Mouse (Mus musculus) embryonic facial prominence, embryonic 13.5 days (tissue): ENCODE data around the gene Camk2b. TPM values are rescaled to one million over a fixed set of nuclear protein-coding genes. Genes with fewer than 3 reads are reported as not detected.
A peak's percentile ranks its signal among the peaks of the same experiment; 100 is the strongest.
"Not testable (repeated sequence)": the region's sequence is repeated elsewhere in the genome, so short reads cannot be mapped to it uniquely, and the experiment has no call there.

Experiments
- ATAC-seq: fragments of 200-750 bp; cut with Nextera tagmentation; 2 replicates; pipeline ENCODE4 v1.8.0; 2017; ENCODE audit warnings: low read depth; ENCODE audit not compliant: insufficient number of reproducible peaks, insufficient read depth, low FRiP score, low TSS enrichment
- H3K27ac ChIP-seq: fragments of 300-500 bp; sonication (generic); 2 replicates; pipeline ENCODE4 v1.5.1; 2015; ENCODE audit warnings: moderate library complexity, mild to moderate bottlenecking, inconsistent platforms
- H3K27me3 ChIP-seq: fragments of 300-500 bp; sonication (generic); 2 replicates; pipeline ENCODE4 v1.6.1; 2015; ENCODE audit warnings: mild to moderate bottlenecking, inconsistent platforms
- H3K36me3 ChIP-seq: fragments of 300-500 bp; sonication (generic); 2 replicates; pipeline ENCODE4 v1.6.1; 2015; ENCODE audit warnings: mild to moderate bottlenecking, inconsistent platforms
- H3K4me1 ChIP-seq: fragments of 300-500 bp; sonication (generic); 2 replicates; pipeline ENCODE4 v1.6.1; 2015; ENCODE audit warnings: inconsistent platforms
- H3K4me2 ChIP-seq: fragments of 300-500 bp; sonication (generic); 2 replicates; pipeline ENCODE4 v1.6.1; 2015; ENCODE audit warnings: moderate library complexity, mild to moderate bottlenecking, inconsistent platforms
- H3K4me3 ChIP-seq: fragments of 300-500 bp; sonication (generic); 2 replicates; pipeline ENCODE4 v1.5.1; 2015; ENCODE audit warnings: mild to moderate bottlenecking, inconsistent platforms
- H3K9ac ChIP-seq: fragments of 300-500 bp; sonication (generic); 2 replicates; pipeline ENCODE4 v1.6.1; 2015; ENCODE audit warnings: mild to moderate bottlenecking, inconsistent platforms
- H3K9me3 ChIP-seq: fragments of 300-500 bp; sonication (generic); 2 replicates; pipeline ENCODE4 v1.6.1; 2016; ENCODE audit warnings: inconsistent platforms
- WGBS: fragments of 180-500 bp; shearing (Covaris S2); methylation state at CpG from one replicate; pipeline ENCODE4 v1.1.7; 2015; ENCODE audit warnings: mixed read lengths; 5-methylcytosine and 5-hydroxymethylcytosine counted together
- polyA plus RNA-seq: library from polyadenylated mRNA; unstranded; fragments of >200 nt; fragmentation: Nextera tagmentation; extraction: Ambion mirVana; gene quantifications from 2 replicates; pipeline ENCODE4 v1.2.1, GENCODE M21; 2015

Camk2b gene
- polyA plus RNA-seq = 1.9 and 2.5 TPM in 2 replicates

DNA sequence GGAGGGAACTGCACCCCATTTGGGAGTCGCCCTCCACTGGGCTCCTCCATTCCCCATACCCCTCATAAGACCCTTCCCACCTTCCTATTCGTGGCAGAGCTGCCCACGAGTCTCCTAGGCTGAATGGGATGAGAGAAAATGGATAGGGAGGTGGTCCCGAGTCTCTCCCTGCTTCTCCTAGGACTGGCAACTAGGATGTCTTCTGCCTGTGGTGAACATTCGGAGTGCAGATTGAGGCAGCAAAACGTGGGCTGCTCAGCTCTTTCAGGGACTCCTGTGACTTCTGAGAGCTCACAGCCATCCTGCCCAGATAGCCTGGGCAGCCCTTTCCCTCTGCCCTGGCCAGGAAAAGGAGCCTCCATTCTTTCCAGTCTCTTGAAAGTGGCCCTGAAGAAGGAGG is at the start of gene Camk2b:
Gene Camk2b (minus strand): TSS at position 187 of the 400 bp plus-strand sequence.
- H3K36me3 ChIP-seq = no peaks in the 10 kb centered on the region
- peaks cover 99% of the 10 kb centered on the region for H3K27me3 ChIP-seq
- H3K4me1 ChIP-seq = peaks cover 25% of the 10 kb centered on the region
- H3K4me2 ChIP-seq = peak within 1 kb of the TSS; percentile 97
- peak within 1 kb of the TSS; percentile 60 for H3K4me3 ChIP-seq
- ATAC-seq = no peak
- WGBS = 10% methylated on average over 6 of the region's 6 CpGs
- no peaks in the 10 kb centered on the region for H3K9me3 ChIP-seq
- no peak within 1 kb of the TSS for H3K27ac ChIP-seq
- peak within 1 kb of the TSS; percentile 64 for H3K9ac ChIP-seq

GRCm38 (mm10) chr11:6111734-6112484 is 45.7 kb upstream of the Camk2b start:
- Histone ChIP-seq H3K27ac (no peak overlapping the region), H3K36me3 (peaks cover 78% of the 10 kb centered on the region), H3K9me3 (no peaks in the 10 kb centered on the region), H3K9ac (no peak overlapping the region), H3K4me1 (no peaks in the 10 kb centered on the region), H3K4me3 (no peak overlapping the region), H3K4me2 (no peak overlapping the region), H3K27me3 (no peaks in the 10 kb centered on the region)
- ATAC-seq = no peak
- 90% methylated on average over 5 of the region's 5 CpGs for WGBS

- H3K9ac ChIP-seq = no peak overlapping the region
- no peaks in the 10 kb centered on the region for H3K27me3 ChIP-seq
- H3K4me3 ChIP-seq = no peak overlapping the region
- H3K9me3 ChIP-seq = no peaks in the 10 kb centered on the region
- peaks cover 82% of the 10 kb centered on the region for H3K36me3 ChIP-seq
- H3K27ac ChIP-seq = no peak overlapping the region
- no peaks in the 10 kb centered on the region for H3K4me1 ChIP-seq
- no peak overlapping the region for H3K4me2 ChIP-seq
- ATAC-seq = no peak
These were observed 43.8 kb upstream of the Camk2b start for GRCm38 (mm10) chr11:6109990-6110389.

- WGBS = 94% methylated on average over 5 of the region's 5 CpGs
- H3K27me3 ChIP-seq = no peaks in the 10 kb centered on the region
- no peaks in the 10 kb centered on the region for H3K4me1 ChIP-seq
- no peak overlapping the region for H3K27ac ChIP-seq
- H3K9me3 ChIP-seq = no peaks in the 10 kb centered on the region
- peaks cover 77% of the 10 kb centered on the region for H3K36me3 ChIP-seq
- no peak for ATAC-seq
- H3K9ac ChIP-seq = no peak overlapping the region
- H3K4me2 ChIP-seq = no peak overlapping the region
- no peak overlapping the region for H3K4me3 ChIP-seq
These were observed 42.1 kb upstream of the Camk2b start for GRCm38 (mm10) chr11:6108296-6108695.

- no peak overlapping the region for H3K4me3 ChIP-seq
- H3K9me3 ChIP-seq = no peaks in the 10 kb centered on the region
- peaks cover 72% of the 10 kb centered on the region for H3K36me3 ChIP-seq
- no peak for ATAC-seq
- H3K4me2 ChIP-seq = no peak overlapping the region
- H3K4me1 ChIP-seq = no peaks in the 10 kb centered on the region
- H3K27ac ChIP-seq = no peak overlapping the region
- 83% methylated on average over 3 of the region's 3 CpGs for WGBS
- H3K9ac ChIP-seq = no peak overlapping the region
- H3K27me3 ChIP-seq = no peaks in the 10 kb centered on the region
These were observed 41.6 kb upstream of the Camk2b start for GRCm38 (mm10) chr11:6107722-6108121.

DNA sequence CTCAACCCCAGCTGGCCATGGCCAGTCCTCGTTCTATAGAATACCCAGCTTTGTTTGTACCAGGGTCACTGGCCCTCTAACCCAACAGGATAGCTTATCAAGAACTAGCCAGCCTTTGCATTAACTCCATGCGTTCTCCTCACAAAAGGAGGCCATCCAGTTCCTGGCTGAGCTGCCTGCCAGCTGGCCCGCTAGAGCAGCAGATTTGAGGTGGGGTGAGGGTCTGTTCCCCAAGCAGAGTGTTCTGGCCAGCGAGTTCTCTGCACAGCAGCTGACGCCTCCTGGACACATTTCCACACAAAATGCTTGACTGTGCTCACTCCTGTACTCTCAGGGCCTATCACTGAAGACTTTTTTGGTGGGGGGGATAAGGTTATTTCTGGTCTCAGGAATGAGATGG is 38.6 kb upstream of the Camk2b start:
- Histone ChIP-seq H3K27me3 (no peaks in the 10 kb centered on the region), H3K9me3 (no peaks in the 10 kb centered on the region), H3K9ac (no peak overlapping the region), H3K4me2 (no peak overlapping the region), H3K36me3 (peaks cover 43% of the 10 kb centered on the region), H3K4me1 (no peaks in the 10 kb centered on the region), H3K27ac (no peak overlapping the region), H3K4me3 (no peak overlapping the region)
- WGBS = 94% methylated on average over 5 of the region's 5 CpGs
- no peak for ATAC-seq

GRCm38 (mm10) chr11:6096637-6097036 is 30.5 kb upstream of the Camk2b start:
- H3K36me3 ChIP-seq, ATAC-seq, H3K4me2 ChIP-seq: not testable (repeated sequence)

GRCm38 (mm10) chr11:6086991-6087390 is 20.8 kb upstream of the Camk2b start:
- Histone ChIP-seq H3K4me2 (no peak overlapping the region), H3K9ac (no peak overlapping the region), H3K9me3 (no peaks in the 10 kb centered on the region), H3K4me3 (no peak overlapping the region), H3K27ac (no peak overlapping the region), H3K36me3 (no peaks in the 10 kb centered on the region), H3K27me3 (no peaks in the 10 kb centered on the region), H3K4me1 (peaks cover 6% of the 10 kb centered on the region; the same call in 1 of the 2 replicates)
- WGBS = 64% methylated on average over 4 of the region's 4 CpGs
- no peak for ATAC-seq

More at GRCm38 (mm10) chr11:6096637-6097036, 30.5 kb upstream of the Camk2b start:
- not testable (repeated sequence) for H3K27ac ChIP-seq, H3K4me1 ChIP-seq, H3K9ac ChIP-seq, H3K9me3 ChIP-seq, H3K27me3 ChIP-seq, H3K4me3 ChIP-seq
- WGBS = 84% methylated on average over 3 of the region's 3 CpGs

GRCm38 (mm10) chr11:6078737-6079136 is 12.6 kb upstream of the Camk2b start:
- Histone ChIP-seq H3K4me1 (peaks cover 17% of the 10 kb centered on the region), H3K9me3 (no peaks in the 10 kb centered on the region), H3K9ac (no peak overlapping the region), H3K36me3 (no peaks in the 10 kb centered on the region), H3K4me3 (no peak overlapping the region), H3K4me2 (no peak overlapping the region), H3K27ac (no peak overlapping the region), H3K27me3 (no peaks in the 10 kb centered on the region; the same call in 1 of the 2 replicates)
- WGBS = 89% methylated on average over 2 of the region's 2 CpGs
- ATAC-seq = no peak

GRCm38 (mm10) chr11:6075618-6076066 is 9.5 kb upstream of the Camk2b start:
- 27% methylated on average over 8 of the region's 8 CpGs for WGBS
- H3K4me3 ChIP-seq = no peak overlapping the region
- peak overlapping the region; percentile 47; the same call in 1 of the 2 replicates for H3K9ac ChIP-seq
- peak overlapping the region; percentile 5; the same call in 1 of the 2 replicates for H3K4me2 ChIP-seq
- H3K36me3 ChIP-seq = no peaks in the 10 kb centered on the region
- peaks cover 12% of the 10 kb centered on the region for H3K27me3 ChIP-seq
- H3K27ac ChIP-seq = peak overlapping the region; percentile 55; the same call in 1 of the 2 replicates
- no peak for ATAC-seq
- no peaks in the 10 kb centered on the region for H3K9me3 ChIP-seq
- peaks cover 17% of the 10 kb centered on the region for H3K4me1 ChIP-seq

- H3K9ac ChIP-seq = no peak overlapping the region
- peak overlapping the region; percentile 44 for H3K4me2 ChIP-seq
- H3K4me1 ChIP-seq = peaks cover 25% of the 10 kb centered on the region
- 7% methylated on average over 17 of the region's 19 CpGs for WGBS
- no peak for ATAC-seq
- H3K4me3 ChIP-seq = peak overlapping the region; percentile 23; the same call in 1 of the 2 replicates
- H3K27ac ChIP-seq = no peak overlapping the region
- H3K27me3 ChIP-seq = peaks cover 85% of the 10 kb centered on the region
- no peaks in the 10 kb centered on the region for H3K36me3 ChIP-seq
- no peaks in the 10 kb centered on the region for H3K9me3 ChIP-seq
These were observed 2.2 kb upstream of the Camk2b start for GRCm38 (mm10) chr11:6068181-6068957.
